Mouse (Mus musculus): ENCODE measurements around the gene Adat3. TPM values are rescaled to one million over a fixed set of nuclear protein-coding genes. Genes with fewer than 3 reads are reported as not detected.
A peak's percentile ranks its signal among the peaks of the same experiment; 100 is the strongest.
"Not testable (repeated sequence)": the region's sequence is repeated elsewhere in the genome, so short reads cannot be mapped to it uniquely, and the experiment has no call there.

Gene Adat3
- total and polyA plus RNA-seq, 3 experiments: 1.6 to 19.4 TPM; not detected in 1

DNA sequence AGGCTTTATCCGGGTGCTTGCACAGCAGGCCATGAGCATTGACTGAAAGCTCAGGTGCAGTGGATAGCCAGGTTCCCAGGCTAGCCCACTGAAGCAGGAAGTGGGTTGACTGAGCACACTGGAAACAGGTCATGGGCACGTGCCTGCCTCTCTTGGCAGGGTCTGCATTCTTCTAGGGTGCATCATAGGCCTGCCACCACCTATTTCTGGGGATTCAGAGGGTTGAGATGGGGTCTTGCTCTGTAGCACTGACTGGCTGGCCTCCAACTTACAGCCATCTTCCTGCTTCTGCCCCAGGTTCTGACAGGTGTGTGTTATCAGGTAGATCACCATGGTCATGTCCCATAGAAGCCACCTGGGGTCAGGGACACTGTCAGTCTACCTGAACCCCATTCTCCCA, 2.3 kb downstream of the Adat3 start:
- Histone ChIP-seq H3K36me3 (replicated peaks) (peaks cover 61% of the 10 kb centered on the region), H3K27me3 (ENCODE audit: insufficient read depth, low read length) (no peaks in the 10 kb centered on the region), H3K4me3 (ENCODE audit: low read depth, low read length) (peak overlapping the region; percentile 96; the same call in 1 of the 2 replicates), H3K9me3 (replicated peaks) (no peaks in the 10 kb centered on the region), H3K4me1 (ENCODE audit: insufficient read depth, low read depth, low read length) (peaks cover 71% of the 10 kb centered on the region)
- ATAC-seq (ENCODE audit: extremely low read depth, insufficient number of reproducible peaks, low FRiP score, poor library complexity, severe bottlenecking): no peak
- DNase-seq (ENCODE audit: low spot score): no peak
- no peak for TF ChIP-seq GATA1 (IDR thresholded peaks at IDR 0.05; ENCODE audit: borderline replicate concordance, low read length)
- TF ChIP-seq POLR2AphosphoS5 (IDR thresholded peaks at IDR 0.05; ENCODE audit: insufficient replicate concordance, low read depth, low read length): no peak
- no peak for TF ChIP-seq TAL1 (conservative IDR thresholded peaks at IDR 0.05; ENCODE audit: low read depth, low read length)
- no peak for TF ChIP-seq CTCF (IDR thresholded peaks at IDR 0.05; ENCODE audit: low read depth, low read length)
- no peak for TF ChIP-seq GATA2 (IDR thresholded peaks at IDR 0.05; ENCODE audit: borderline replicate concordance, low read depth, low read length)

DNA sequence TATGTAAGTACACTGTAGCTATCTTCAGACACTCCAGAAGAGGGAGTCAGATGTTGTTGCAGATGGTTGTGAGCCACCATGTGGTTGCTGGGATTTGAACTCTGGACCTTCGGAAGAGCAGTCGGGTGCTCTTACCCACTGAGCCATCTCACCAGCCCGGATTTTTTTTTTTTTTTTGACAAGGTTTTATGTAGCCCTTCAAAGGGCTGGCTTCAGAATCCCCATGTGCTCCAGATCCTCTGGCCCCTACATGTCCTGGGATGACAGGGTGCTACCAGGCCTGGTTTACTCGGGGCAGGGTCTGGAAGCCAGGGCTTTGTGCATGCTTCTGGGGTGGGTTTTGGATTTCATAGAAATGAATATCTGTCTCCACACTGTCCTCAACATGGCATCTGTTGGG, 3.0 kb downstream of the Adat3 start, which contains the start of gene Gm49322:
TSS of gene Gm49322 (plus strand) at position 301 of the 400 bp plus-strand sequence.
- not testable (repeated sequence) for ATAC-seq (ENCODE audit: extremely low read depth, insufficient number of reproducible peaks, low FRiP score, poor library complexity, severe bottlenecking); H3K27me3 ChIP-seq (ENCODE audit: insufficient read depth, low read length); DNase-seq (ENCODE audit: low spot score); H3K9me3 ChIP-seq (replicated peaks)
- H3K36me3 ChIP-seq (replicated peaks): peaks cover 68% of the 10 kb centered on the region
- peak within 1 kb of the TSS; percentile 96; the same call in 1 of the 2 replicates for H3K4me3 ChIP-seq (ENCODE audit: low read depth, low read length)
- peaks cover 77% of the 10 kb centered on the region for H3K4me1 ChIP-seq (ENCODE audit: insufficient read depth, low read depth, low read length)

DNA sequence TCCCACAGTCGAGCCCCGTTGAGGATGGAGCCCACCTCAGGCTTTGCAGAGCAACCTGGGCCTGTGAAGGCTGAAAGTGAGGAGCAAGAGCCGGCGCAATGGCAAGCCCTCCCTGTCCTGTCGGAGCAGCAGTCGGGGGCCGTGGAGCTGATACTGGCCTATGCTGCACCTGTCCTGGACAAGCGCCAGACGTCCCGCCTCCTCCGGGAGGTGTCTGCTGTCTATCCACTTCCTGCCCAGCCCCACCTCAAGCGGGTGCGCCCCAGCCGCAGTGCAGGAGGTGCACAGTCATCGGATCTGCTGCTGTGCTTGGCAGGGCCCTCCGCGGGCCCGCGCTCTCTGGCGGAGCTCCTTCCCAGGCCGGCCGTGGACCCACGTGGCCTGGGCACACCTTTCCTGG, 3.6 kb downstream of the Adat3 start:
- Histone ChIP-seq H3K4me1 (ENCODE audit: insufficient read depth, low read depth, low read length) (peaks cover 82% of the 10 kb centered on the region), H3K27me3 (ENCODE audit: insufficient read depth, low read length) (no peaks in the 10 kb centered on the region), H3K36me3 (replicated peaks) (peaks cover 74% of the 10 kb centered on the region), H3K4me3 (ENCODE audit: low read depth, low read length) (peak overlapping the region; percentile 53; the same call in 1 of the 2 replicates), H3K9me3 (replicated peaks) (no peaks in the 10 kb centered on the region)
- no peak for ATAC-seq (ENCODE audit: extremely low read depth, insufficient number of reproducible peaks, low FRiP score, poor library complexity, severe bottlenecking)
- no peak for DNase-seq (ENCODE audit: low spot score)
- TF ChIP-seq GATA1 (IDR thresholded peaks at IDR 0.05; ENCODE audit: borderline replicate concordance, low read length) (no peak), CTCF (IDR thresholded peaks at IDR 0.05; ENCODE audit: low read depth, low read length) (no peak), POLR2AphosphoS5 (IDR thresholded peaks at IDR 0.05; ENCODE audit: insufficient replicate concordance, low read depth, low read length) (no peak), GATA2 (IDR thresholded peaks at IDR 0.05; ENCODE audit: borderline replicate concordance, low read depth, low read length) (no peak), TAL1 (conservative IDR thresholded peaks at IDR 0.05; ENCODE audit: low read depth, low read length) (no peak)

DNA sequence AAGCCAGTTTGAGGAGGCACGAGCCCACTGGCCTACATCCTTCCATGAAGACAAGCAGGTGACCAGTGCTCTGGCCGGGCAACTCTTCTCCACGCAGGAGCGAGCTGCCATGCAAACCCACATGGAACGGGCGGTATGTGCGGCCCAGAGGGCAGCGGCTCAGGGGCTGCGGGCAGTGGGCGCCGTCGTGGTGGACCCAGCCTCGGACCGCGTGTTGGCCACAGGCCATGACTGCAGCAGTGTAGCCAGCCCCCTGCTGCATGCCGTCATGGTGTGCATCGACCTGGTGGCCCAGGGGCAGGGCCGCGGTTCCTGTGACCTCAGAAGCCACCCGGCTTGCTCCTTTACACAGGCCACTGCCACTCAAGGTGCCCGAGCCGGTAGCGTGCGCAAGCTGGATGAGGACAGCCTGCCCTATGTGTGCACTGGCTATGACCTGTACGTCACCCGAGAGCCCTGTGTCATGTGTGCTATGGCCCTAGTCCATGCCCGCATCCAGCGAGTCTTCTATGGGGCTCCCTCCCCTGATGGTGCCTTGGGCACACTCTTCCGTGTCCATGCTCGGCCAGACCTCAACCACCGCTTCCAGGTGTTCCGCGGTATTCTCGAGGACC, 4.2 kb downstream of the Adat3 start:
- ATAC-seq (ENCODE audit: extremely low read depth, insufficient number of reproducible peaks, low FRiP score, poor library complexity, severe bottlenecking) (no peak), DNase-seq (ENCODE audit: low spot score) (no peak)
- Histone ChIP-seq H3K4me3 (ENCODE audit: low read depth, low read length) (peak overlapping the region; percentile 53; the same call in 1 of the 2 replicates), H3K4me1 (ENCODE audit: insufficient read depth, low read depth, low read length) (peaks cover 81% of the 10 kb centered on the region), H3K27me3 (ENCODE audit: insufficient read depth, low read length) (no peaks in the 10 kb centered on the region), H3K36me3 (replicated peaks) (peaks cover 80% of the 10 kb centered on the region), H3K9me3 (replicated peaks) (no peaks in the 10 kb centered on the region)
- TF ChIP-seq POLR2AphosphoS5 (IDR thresholded peaks at IDR 0.05; ENCODE audit: insufficient replicate concordance, low read depth, low read length) (no peak), GATA1 (IDR thresholded peaks at IDR 0.05; ENCODE audit: borderline replicate concordance, low read length) (no peak), CTCF (IDR thresholded peaks at IDR 0.05; ENCODE audit: low read depth, low read length) (no peak), GATA2 (IDR thresholded peaks at IDR 0.05; ENCODE audit: borderline replicate concordance, low read depth, low read length) (no peak), TAL1 (conservative IDR thresholded peaks at IDR 0.05; ENCODE audit: low read depth, low read length) (no peak)

DNA sequence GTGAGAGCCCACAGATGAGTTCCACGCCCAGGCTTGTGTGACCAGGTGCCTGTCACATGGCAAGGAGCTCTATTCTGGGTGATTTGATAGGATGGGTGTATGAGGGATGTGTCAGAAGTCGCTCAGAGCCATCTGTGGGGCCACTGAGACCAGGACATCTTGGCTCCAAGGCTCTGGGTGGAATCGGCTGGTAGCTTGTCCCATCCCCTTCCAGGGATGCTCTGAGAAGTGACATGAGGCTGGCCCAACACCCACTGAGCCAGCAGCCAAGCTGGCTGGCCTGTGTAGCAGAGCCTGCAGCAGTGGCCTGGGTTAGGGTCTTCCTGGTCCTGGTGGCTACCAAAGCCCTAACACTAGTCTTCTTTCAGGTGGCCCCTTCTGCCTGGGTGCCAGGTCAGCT, 5.8 kb downstream of the Adat3 start:
- Histone ChIP-seq H3K4me1 (ENCODE audit: insufficient read depth, low read depth, low read length) (peaks cover 70% of the 10 kb centered on the region), H3K9me3 (replicated peaks) (no peaks in the 10 kb centered on the region), H3K27me3 (ENCODE audit: insufficient read depth, low read length) (no peaks in the 10 kb centered on the region), H3K36me3 (replicated peaks) (peaks cover 94% of the 10 kb centered on the region), H3K4me3 (ENCODE audit: low read depth, low read length) (no peak overlapping the region)
- TF ChIP-seq GATA2 (IDR thresholded peaks at IDR 0.05; ENCODE audit: borderline replicate concordance, low read depth, low read length) (no peak), GATA1 (IDR thresholded peaks at IDR 0.05; ENCODE audit: borderline replicate concordance, low read length) (no peak), TAL1 (conservative IDR thresholded peaks at IDR 0.05; ENCODE audit: low read depth, low read length) (no peak), POLR2AphosphoS5 (IDR thresholded peaks at IDR 0.05; ENCODE audit: insufficient replicate concordance, low read depth, low read length) (no peak), CTCF (IDR thresholded peaks at IDR 0.05; ENCODE audit: low read depth, low read length) (no peak)
- ATAC-seq (ENCODE audit: extremely low read depth, insufficient number of reproducible peaks, low FRiP score, poor library complexity, severe bottlenecking) (no peak), DNase-seq (ENCODE audit: low spot score) (no peak)

DNA sequence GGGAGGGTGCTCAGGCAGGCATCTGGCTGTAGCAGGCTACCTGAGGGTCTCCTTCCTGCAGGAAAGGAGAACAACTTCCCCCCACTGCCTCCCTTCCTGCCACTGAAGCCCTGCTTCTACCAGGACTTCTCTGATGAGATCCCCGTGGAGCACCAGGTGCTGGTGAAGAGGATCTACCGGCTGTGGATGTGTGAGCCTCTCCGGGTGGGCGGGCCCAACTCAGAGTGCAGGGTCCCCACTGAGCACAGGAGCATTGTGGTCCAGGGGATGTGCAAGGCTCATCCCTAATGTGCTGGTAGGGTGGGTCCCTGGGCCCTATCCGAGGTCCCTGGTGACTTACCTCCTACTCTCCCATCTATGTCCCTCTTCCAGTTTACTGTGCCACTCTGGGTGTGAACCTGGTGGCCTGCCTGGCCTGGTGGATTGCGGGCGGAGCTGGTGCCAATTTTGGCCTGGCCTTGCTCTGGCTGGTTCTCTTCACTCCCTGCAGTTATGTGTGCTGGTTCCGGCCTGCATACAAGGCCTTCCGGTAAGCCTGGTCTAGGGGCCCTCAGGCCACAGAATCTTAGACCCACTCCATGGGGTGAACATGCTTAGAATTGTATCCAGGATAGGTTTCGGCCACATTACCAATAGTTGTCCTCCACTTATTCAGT, 6.7 kb downstream of the Adat3 start:
- Histone ChIP-seq H3K27me3 (ENCODE audit: insufficient read depth, low read length) (no peaks in the 10 kb centered on the region), H3K4me1 (ENCODE audit: insufficient read depth, low read depth, low read length) (peaks cover 63% of the 10 kb centered on the region), H3K4me3 (ENCODE audit: low read depth, low read length) (no peak overlapping the region), H3K9me3 (replicated peaks) (no peaks in the 10 kb centered on the region), H3K36me3 (replicated peaks) (peaks cover 97% of the 10 kb centered on the region)
- DNase-seq (ENCODE audit: low spot score): no peak
- ATAC-seq (ENCODE audit: extremely low read depth, insufficient number of reproducible peaks, low FRiP score, poor library complexity, severe bottlenecking): no peak
- no peak for TF ChIP-seq CTCF (IDR thresholded peaks at IDR 0.05; ENCODE audit: low read depth, low read length)
- TF ChIP-seq GATA2 (IDR thresholded peaks at IDR 0.05; ENCODE audit: borderline replicate concordance, low read depth, low read length): no peak
- no peak for TF ChIP-seq TAL1 (conservative IDR thresholded peaks at IDR 0.05; ENCODE audit: low read depth, low read length)
- no peak for TF ChIP-seq POLR2AphosphoS5 (IDR thresholded peaks at IDR 0.05; ENCODE audit: insufficient replicate concordance, low read depth, low read length)
- TF ChIP-seq GATA1 (IDR thresholded peaks at IDR 0.05; ENCODE audit: borderline replicate concordance, low read length): no peak
